Mouse (Mus musculus) E14TG2a.4 (cell line): ENCODE measurements around the gene Gm20388.
A peak's percentile ranks its signal among the peaks of the same experiment; 100 is the strongest.

ENCODE experiments used
- H3K27me3 ChIP-seq: 2 replicates; pipeline ENCODE4 v1.6.1; 2014; ENCODE audit warnings: low read length, control low read depth; ENCODE audit not compliant: insufficient read depth
- H3K36me3 ChIP-seq: 2 replicates; pipeline ENCODE4 v1.6.1; 2014; ENCODE audit warnings: low read length, control low read depth; ENCODE audit not compliant: insufficient read depth
- H3K4me1 ChIP-seq: replicated peaks from 2 replicates; pipeline ENCODE4 v1.6.1; 2014; ENCODE audit warnings: low read depth, low read length, control low read depth
- H3K4me3 ChIP-seq: replicated peaks from 2 replicates; pipeline ENCODE4 v1.5.1; 2014; ENCODE audit warnings: mild to moderate bottlenecking, low read length
- H3K9me3 ChIP-seq: 2 replicates; pipeline ENCODE4 v1.6.1; 2014; ENCODE audit warnings: low read length, control low read depth
- CTCF ChIP-seq: conservative IDR thresholded peaks from 2 replicates; pipeline ENCODE4 v1.5.1; 2014; ENCODE audit warnings: low read length
- NANOG ChIP-seq: IDR thresholded peaks from 2 replicates; pipeline ENCODE4 v1.6.1; 2014; ENCODE audit warnings: borderline replicate concordance, low read length, mixed read lengths
- POU5F1 ChIP-seq: IDR thresholded peaks from 2 replicates; pipeline ENCODE4 v1.6.1; 2014; ENCODE audit warnings: low read length, borderline replicate concordance

Gene Gm20388

GRCm38 (mm10) chr8:121371911-121372638, 1461.4 kb downstream of the Gm20388 start:
- 0 out of 2 replicates have a peak, but pooled peaks cover 9% of the 10 kb centered on the region for H3K27me3 ChIP-seq
- H3K4me3 ChIP-seq: no peak overlapping the region
- H3K9me3 ChIP-seq: no peaks in the 10 kb centered on the region
- TF ChIP-seq NANOG (no peak), CTCF (no peak), POU5F1 (no peak)
- H3K4me1 ChIP-seq: peaks cover 47% of the 10 kb centered on the region
- peaks cover 9% of the 10 kb centered on the region for H3K36me3 ChIP-seq

GRCm38 (mm10) chr8:121372639-121372986, 1462.0 kb downstream of the Gm20388 start:
- no peak for TF ChIP-seq POU5F1
- no peak for TF ChIP-seq CTCF
- Histone ChIP-seq H3K36me3 (peaks cover 9% of the 10 kb centered on the region), H3K9me3 (no peaks in the 10 kb centered on the region), H3K27me3 (0 out of 2 replicates have a peak, but pooled peaks cover 9% of the 10 kb centered on the region), H3K4me1 (peaks cover 52% of the 10 kb centered on the region), H3K4me3 (no peak overlapping the region)

GRCm38 (mm10) chr8:121374284-121374683, 1463.6 kb downstream of the Gm20388 start:
- peaks cover 62% of the 10 kb centered on the region for H3K4me1 ChIP-seq
- TF ChIP-seq NANOG (no peak), POU5F1 (no peak), CTCF (peak; percentile 97)
- no peaks in the 10 kb centered on the region for H3K9me3 ChIP-seq
- H3K36me3 ChIP-seq: peaks cover 9% of the 10 kb centered on the region
- H3K4me3 ChIP-seq: peak overlapping the region; percentile 46
- H3K27me3 ChIP-seq: 0 out of 2 replicates have a peak, but pooled peaks cover 2% of the 10 kb centered on the region

- TF ChIP-seq CTCF: no peak
- no peak for TF ChIP-seq NANOG
- no peak for TF ChIP-seq POU5F1
- Histone ChIP-seq H3K27me3 (0 out of 2 replicates have a peak, but pooled peaks cover 2% of the 10 kb centered on the region), H3K9me3 (no peaks in the 10 kb centered on the region), H3K36me3 (peaks cover 9% of the 10 kb centered on the region), H3K4me3 (peak overlapping the region; percentile 46), H3K4me1 (peaks cover 63% of the 10 kb centered on the region)
These were observed 1464.1 kb downstream of the Gm20388 start for GRCm38 (mm10) chr8:121374777-121375176.

GRCm38 (mm10) chr8:121376116-121376950, 1465.7 kb downstream of the Gm20388 start:
- Histone ChIP-seq H3K4me3 (peak overlapping the region; percentile 35; the same call in 1 of the 2 replicates), H3K27me3 (no peaks in the 10 kb centered on the region), H3K4me1 (peaks cover 69% of the 10 kb centered on the region), H3K9me3 (no peaks in the 10 kb centered on the region), H3K36me3 (peaks cover 9% of the 10 kb centered on the region)
- no peak for TF ChIP-seq POU5F1
- TF ChIP-seq NANOG: no peak
- TF ChIP-seq CTCF: no peak

- Histone ChIP-seq H3K36me3 (peaks cover 6% of the 10 kb centered on the region), H3K4me3 (peak overlapping the region; percentile 82), H3K4me1 (peaks cover 77% of the 10 kb centered on the region), H3K9me3 (no peaks in the 10 kb centered on the region), H3K27me3 (no peaks in the 10 kb centered on the region)
- TF ChIP-seq NANOG (no peak), CTCF (no peak), POU5F1 (no peak)
These were observed 1467.0 kb downstream of the Gm20388 start for GRCm38 (mm10) chr8:121377680-121378079.

GRCm38 (mm10) chr8:121379387-121379786, 1468.7 kb downstream of the Gm20388 start:
- no peaks in the 10 kb centered on the region for H3K9me3 ChIP-seq
- peaks cover 80% of the 10 kb centered on the region for H3K4me1 ChIP-seq
- no peaks in the 10 kb centered on the region for H3K27me3 ChIP-seq
- H3K36me3 ChIP-seq: no peaks in the 10 kb centered on the region
- TF ChIP-seq POU5F1 (no peak), NANOG (no peak), CTCF (no peak)
- H3K4me3 ChIP-seq: peak overlapping the region; percentile 82

GRCm38 (mm10) chr8:121382583-121383241, 1472.1 kb downstream of the Gm20388 start:
- peaks cover 47% of the 10 kb centered on the region for H3K4me1 ChIP-seq
- H3K27me3 ChIP-seq: no peaks in the 10 kb centered on the region
- peak overlapping the region; percentile 76 for H3K4me3 ChIP-seq
- H3K9me3 ChIP-seq: no peaks in the 10 kb centered on the region
- TF ChIP-seq POU5F1 (no peak), NANOG (no peak), CTCF (peak; percentile 63)
- no peaks in the 10 kb centered on the region for H3K36me3 ChIP-seq
